Mouse (Mus musculus) limb, embryonic 14.5 days (tissue): ENCODE data around the gene Mybphl. TPM values are rescaled to one million over a fixed set of nuclear protein-coding genes. Genes with fewer than 3 reads are reported as not detected.

ENCODE experiments used
- ATAC-seq: fragments of 200-750 bp; cut with Nextera tagmentation; 2 replicates; pipeline ENCODE4 v1.8.0; 2017; ENCODE audit warnings: low read depth, moderate number of reproducible peaks, moderate TSS enrichment; ENCODE audit not compliant: low FRiP score
- DNase-seq: peaks from one replicate; pipeline ENCODE4 v3.0.0-alpha.2; 2015; ENCODE audit warnings: low spot score
- H3K27ac ChIP-seq: fragments of 300-500 bp; sonication (generic); replicated peaks from 2 replicates; pipeline ENCODE4 v1.5.1; 2014; ENCODE audit warnings: low read depth, mild to moderate bottlenecking, low read length, moderate library complexity, mixed read lengths
- H3K27me3 ChIP-seq: fragments of 300-500 bp; sonication (generic); 2 replicates; pipeline ENCODE4 v1.6.1; 2014; ENCODE audit warnings: low read length, mixed read lengths; ENCODE audit not compliant: control insufficient read depth, insufficient read depth
- H3K36me3 ChIP-seq: fragments of 300-500 bp; sonication (generic); 2 replicates; pipeline ENCODE4 v1.6.1; 2014; ENCODE audit warnings: mild to moderate bottlenecking, low read length, moderate library complexity, mixed read lengths; ENCODE audit not compliant: control insufficient read depth, insufficient read depth
- H3K4me1 ChIP-seq: fragments of 300-500 bp; sonication (generic); 2 replicates; pipeline ENCODE4 v1.6.1; 2014; ENCODE audit warnings: antibody characterized with exemption, low read length, mixed read lengths; ENCODE audit not compliant: control insufficient read depth, insufficient read depth
- H3K4me2 ChIP-seq: fragments of 300-500 bp; sonication (generic); replicated peaks from 2 replicates; pipeline ENCODE4 v1.6.1; 2014; ENCODE audit warnings: low read depth, mild to moderate bottlenecking, low read length, moderate library complexity; ENCODE audit not compliant: severe bottlenecking
- H3K4me3 ChIP-seq: fragments of 300-500 bp; sonication (generic); replicated peaks from 2 replicates; pipeline ENCODE4 v1.5.1; 2014; ENCODE audit warnings: low read length
- H3K9ac ChIP-seq: fragments of 300-500 bp; sonication (generic); 2 replicates; pipeline ENCODE4 v1.6.1; 2014; ENCODE audit warnings: mild to moderate bottlenecking, low read depth, low read length, moderate library complexity; ENCODE audit not compliant: severe bottlenecking
- H3K9me3 ChIP-seq: fragments of 300-500 bp; sonication (generic); 2 replicates; pipeline ENCODE4 v1.6.1; 2016; ENCODE audit warnings: low read length; ENCODE audit not compliant: control insufficient read depth
- POLR2A ChIP-seq: fragments of 200-500 bp; IDR thresholded peaks from 2 replicates; pipeline ENCODE4 v1.8.0; 2012; ENCODE audit warnings: inconsistent platforms, mild to moderate bottlenecking, moderate library complexity, borderline replicate concordance; ENCODE audit not compliant: insufficient read depth, insufficient read length; ENCODE audit errors: extremely low read depth
- WGBS: fragments of 180-500 bp; shearing (Covaris S2); extraction: QIAGEN DNeasy Blood & Tissue Kit; methylation state at CpG from one replicate; pipeline ENCODE4 v1.1.7; 2014; 5-methylcytosine and 5-hydroxymethylcytosine counted together
- polyA plus RNA-seq, 2 experiments: library from polyadenylated mRNA; depleted of rRNA in 1 of 2; stranded (reverse) in 1 of 2; unstranded in 1 of 2; fragments of >200 nt; fragmentation: Nextera tagmentation in 1 of 2; extraction: Ambion mirVana in 1 of 2; gene quantifications; 2 replicates each; pipeline versions ENCODE4 v1.2.1 to v1.2.3; 2012 to 2014

Mybphl gene
- polyA plus RNA-seq, 2 experiments = not detected

DNA sequence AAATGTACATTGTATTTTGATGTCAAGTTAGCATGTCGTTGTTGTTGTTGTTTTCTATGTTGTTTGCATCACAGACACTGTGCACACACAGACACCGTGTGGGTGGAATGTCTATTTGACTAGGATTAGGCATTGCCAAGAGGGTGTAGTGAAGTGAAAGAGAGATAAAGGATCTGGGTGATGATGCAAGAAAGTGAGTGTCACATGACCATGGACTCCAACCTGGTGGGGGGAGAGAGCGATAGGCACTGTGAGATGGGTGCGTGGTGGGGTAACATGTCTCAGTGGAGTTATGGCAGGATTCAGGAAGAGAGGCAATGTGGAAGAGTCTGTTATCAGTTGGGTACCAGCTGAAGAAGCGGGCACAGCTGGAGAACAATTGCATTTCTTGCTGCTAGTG, 4.0 kb downstream of the Mybphl start:
- H3K27ac ChIP-seq = no peak overlapping the region
- DNase-seq (no peak), ATAC-seq (no peak)
- no peak overlapping the region for H3K4me3 ChIP-seq
- H3K27me3 ChIP-seq = no peaks in the 10 kb centered on the region
- no peak overlapping the region for H3K4me2 ChIP-seq
- H3K9ac ChIP-seq = no peak overlapping the region
- 84% methylated on average over 5 of the region's 5 CpGs for WGBS
- no peaks in the 10 kb centered on the region for H3K36me3 ChIP-seq
- no peak for TF ChIP-seq POLR2A
- no peaks in the 10 kb centered on the region for H3K9me3 ChIP-seq
- no peaks in the 10 kb centered on the region for H3K4me1 ChIP-seq

DNA sequence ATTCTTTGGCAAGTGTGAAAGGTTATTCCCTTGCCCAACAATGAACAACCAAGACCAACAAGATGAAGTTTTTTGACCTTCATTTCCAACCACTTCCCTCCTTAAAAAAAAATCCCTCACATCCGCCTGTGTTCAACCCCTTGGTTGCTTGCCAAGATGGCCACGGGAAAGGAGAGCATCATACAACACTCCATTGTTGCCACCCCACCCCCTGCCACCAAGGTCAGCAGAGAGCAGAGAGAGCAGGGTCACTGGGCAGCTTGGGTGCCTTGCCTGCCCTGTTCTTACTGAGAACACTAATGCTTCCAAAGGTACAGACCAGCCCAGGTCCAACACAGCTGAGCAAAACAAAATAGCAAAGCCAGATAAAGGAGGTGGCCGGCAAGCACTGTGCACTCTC, 7.6 kb downstream of the Mybphl start:
- Histone ChIP-seq H3K36me3 (no peaks in the 10 kb centered on the region), H3K27me3 (no peaks in the 10 kb centered on the region), H3K4me3 (no peak overlapping the region), H3K9me3 (no peaks in the 10 kb centered on the region), H3K4me1 (no peaks in the 10 kb centered on the region), H3K9ac (no peak overlapping the region), H3K4me2 (no peak overlapping the region), H3K27ac (no peak overlapping the region)
- 65% methylated on average over 3 of the region's 3 CpGs for WGBS
- DNase-seq (no peak), ATAC-seq (no peak)
- TF ChIP-seq POLR2A = no peak

- H3K4me2 ChIP-seq = no peak overlapping the region
- H3K4me1 ChIP-seq = no peaks in the 10 kb centered on the region
- no peak overlapping the region for H3K9ac ChIP-seq
- no peak overlapping the region for H3K4me3 ChIP-seq
- ATAC-seq (no peak), DNase-seq (no peak)
- no peaks in the 10 kb centered on the region for H3K9me3 ChIP-seq
- H3K27me3 ChIP-seq = no peaks in the 10 kb centered on the region
- WGBS = 71% methylated on average over 3 of the region's 3 CpGs
- H3K36me3 ChIP-seq = no peaks in the 10 kb centered on the region
- no peak overlapping the region for H3K27ac ChIP-seq
- no peak for TF ChIP-seq POLR2A
These were observed 8.0 kb downstream of the Mybphl start for GRCm38 (mm10) chr3:108372691-108373090.

GRCm38 (mm10) chr3:108378875-108379663, 14.4 kb downstream of the Mybphl start:
- Histone ChIP-seq H3K27me3 (no peaks in the 10 kb centered on the region), H3K36me3 (no peaks in the 10 kb centered on the region), H3K4me1 (peaks cover 15% of the 10 kb centered on the region), H3K4me3 (no peak overlapping the region), H3K4me2 (no peak overlapping the region), H3K27ac (no peak overlapping the region), H3K9me3 (no peaks in the 10 kb centered on the region), H3K9ac (no peak overlapping the region)
- ATAC-seq = no peak
- TF ChIP-seq POLR2A = no peak
- DNase-seq = no peak
- WGBS = 82% methylated on average over 7 of the region's 7 CpGs

DNA sequence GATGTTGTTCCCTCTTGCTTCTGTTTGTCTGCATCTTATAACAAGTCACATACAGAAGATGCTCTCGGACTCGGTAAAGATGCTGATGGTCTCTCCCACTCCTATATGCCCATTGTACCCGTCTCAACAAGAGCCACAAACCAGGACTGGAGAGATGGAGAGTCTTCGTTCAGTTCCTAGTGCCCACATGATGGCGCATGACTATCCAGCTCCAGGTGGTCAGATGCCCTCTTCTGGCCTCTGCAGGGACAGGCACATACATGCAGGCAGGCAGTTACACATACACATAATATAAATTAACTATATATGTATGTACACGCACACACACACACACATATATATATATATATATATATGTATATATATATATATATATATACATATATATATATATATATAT, 16.0 kb downstream of the Mybphl start:
- TF ChIP-seq POLR2A = no peak
- peaks cover 7% of the 10 kb centered on the region for H3K36me3 ChIP-seq
- no peak overlapping the region for H3K4me2 ChIP-seq
- no peaks in the 10 kb centered on the region for H3K9me3 ChIP-seq
- H3K27ac ChIP-seq = no peak overlapping the region
- H3K9ac ChIP-seq = no peak overlapping the region
- H3K4me3 ChIP-seq = no peak overlapping the region
- no peaks in the 10 kb centered on the region for H3K27me3 ChIP-seq
- peaks cover 28% of the 10 kb centered on the region for H3K4me1 ChIP-seq
- no peak for DNase-seq
- 80% methylated on average over 6 of the region's 6 CpGs for WGBS
- ATAC-seq = no peak
